In the genomic region with DNA sequence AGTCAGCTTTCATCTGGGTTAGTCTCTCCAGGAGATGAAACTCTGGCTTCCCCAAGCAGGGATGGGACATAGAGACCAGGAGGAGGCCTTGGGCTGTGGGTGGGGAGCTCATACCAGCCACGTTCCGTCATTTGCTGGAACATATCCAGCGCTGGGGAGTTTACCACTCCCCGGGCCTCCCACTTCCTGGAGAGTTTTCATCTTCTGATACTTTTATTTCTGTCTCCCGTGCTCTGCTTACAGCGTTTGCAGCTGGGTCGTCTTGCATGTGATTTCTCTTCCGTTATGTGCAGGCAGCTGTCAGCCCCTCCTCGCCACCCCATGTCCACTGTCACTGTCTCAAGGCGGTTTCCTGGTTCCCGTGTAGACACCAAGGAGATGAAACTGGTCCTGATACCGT, we compare ENCODE assay signal across 8 mouse cellular contexts.
A peak's percentile ranks its signal among the peaks of the same experiment; 100 is the strongest.
DNase-seq lines count a peak whose midpoint lies in the region; ATAC-seq and TF ChIP-seq lines count a peak whose summit lies in the region.

No protein-coding gene starts in this region.

- no peaks in the 10 kb centered on the region for H3K36me3 ChIP-seq in heart, adult 2 months (ENCODE audit: control insufficient read depth, insufficient read depth, low read length)
- H3K36me3 ChIP-seq in kidney, embryonic 15.5 days = peaks cover 54% of the 10 kb centered on the region
- H3K36me3 ChIP-seq in hindbrain, embryonic 13.5 days = peaks cover 82% of the 10 kb centered on the region

- TF ChIP-seq EP300 in heart, adult 2 months (IDR thresholded peaks at IDR 0.05; ENCODE audit: insufficient read depth, low read depth, low read length) = no peak

- no peak for TF ChIP-seq CTCF in heart, adult 2 months (IDR thresholded peaks at IDR 0.05)
- TF ChIP-seq CTCF in cerebellum, adult 2 months (IDR thresholded peaks at IDR 0.05; ENCODE audit: borderline replicate concordance, insufficient read depth, low read depth, low read length) = no peak

- no peaks in the 10 kb centered on the region for H3K9me3 ChIP-seq in kidney, embryonic 15.5 days (replicated peaks)
- H3K9me3 ChIP-seq in hindbrain, embryonic 13.5 days = no peaks in the 10 kb centered on the region

- H3K79me2 ChIP-seq in heart, adult 2 months (replicated peaks; ENCODE audit: control insufficient read depth, insufficient read depth, low read length) = no peaks in the 10 kb centered on the region

- H3K27ac ChIP-seq in heart, adult 2 months = peak overlapping the region; percentile 52
- peak overlapping the region; percentile 82 for H3K27ac ChIP-seq in kidney, embryonic 15.5 days
- H3K27ac ChIP-seq in cerebellum, adult 2 months (ENCODE audit: insufficient read depth, low read length) = no peak overlapping the region
- no peak overlapping the region for H3K27ac ChIP-seq in hindbrain, embryonic 13.5 days

- no peaks in the 10 kb centered on the region for H3K27me3 ChIP-seq in heart, adult 2 months (ENCODE audit: control insufficient read depth, insufficient read depth, low read length)
- no peaks in the 10 kb centered on the region for H3K27me3 ChIP-seq in kidney, embryonic 15.5 days
- H3K27me3 ChIP-seq in cerebellum, adult 2 months (ENCODE audit: control insufficient read depth, insufficient read depth, low read length) = no peaks in the 10 kb centered on the region
- H3K27me3 ChIP-seq in hindbrain, embryonic 13.5 days = no peaks in the 10 kb centered on the region

- H3K4me1 ChIP-seq in heart, adult 2 months (ENCODE audit: control insufficient read depth, insufficient read depth, low read length) = peaks cover 9% of the 10 kb centered on the region
- H3K4me1 ChIP-seq in kidney, embryonic 15.5 days = peaks cover 50% of the 10 kb centered on the region
- no peaks in the 10 kb centered on the region for H3K4me1 ChIP-seq in cerebellum, adult 2 months (ENCODE audit: control insufficient read depth, insufficient read depth, low read length)
- peaks cover 19% of the 10 kb centered on the region for H3K4me1 ChIP-seq in hindbrain, embryonic 13.5 days (replicated peaks)

- WGBS in heart, adult 2 months = 10% methylated on average over 12 of the region's 12 CpGs
- WGBS in kidney, embryonic 15.5 days = 27% methylated on average over 12 of the region's 12 CpGs
- WGBS in cerebellum, adult 2 months = 66% methylated on average over 12 of the region's 12 CpGs
- 84% methylated on average over 12 of the region's 12 CpGs for WGBS in hindbrain, embryonic 13.5 days

- DNase-seq in CD4-positive helper T cell, adult 2 months (ENCODE audit: low read depth, low spot score) = peak; percentile 71
- peak; percentile 59 for DNase-seq in adipocyte (ENCODE audit: low spot score)
- peak; percentile 82 to 87 for DNase-seq in heart, adult 2 months
- peak; percentile 89 for DNase-seq in urinary bladder, postnatal 14 days (ENCODE audit: low spot score)
- DNase-seq in cerebellum, adult 2 months = no peak

- no peak for TF ChIP-seq POLR2A in heart, adult 2 months (IDR thresholded peaks at IDR 0.05; ENCODE audit: insufficient read depth, low read depth, low read length)
- TF ChIP-seq POLR2A in cerebellum, adult 2 months (IDR thresholded peaks at IDR 0.05; ENCODE audit: borderline replicate concordance, insufficient read depth, low read length) = no peak

- H3K4me2 ChIP-seq in kidney, embryonic 15.5 days = peak overlapping the region; percentile 29; the same call in 1 of the 2 replicates
- H3K4me2 ChIP-seq in hindbrain, embryonic 13.5 days = no peak overlapping the region

- intact Hi-C loops in heart, adult 2 months (cut with DNase I) = loop anchor here (10.0 kb wide), 2 partner anchors 269 to 379 kb away; no protein-coding TSS in a partner anchor

- no peak overlapping the region for H3K4me3 ChIP-seq in heart, adult 2 months
- no peak overlapping the region for H3K4me3 ChIP-seq in kidney, embryonic 15.5 days (replicated peaks)
- no peak overlapping the region for H3K4me3 ChIP-seq in cerebellum, adult 2 months (replicated peaks; ENCODE audit: insufficient read depth, low read depth, low read length)
- H3K4me3 ChIP-seq in hindbrain, embryonic 13.5 days = no peak overlapping the region

- peak; percentile 69 for ATAC-seq in kidney, embryonic 15.5 days (replicated peaks; ENCODE audit: low FRiP score)
- peak; percentile 27; the same call in 1 of the 2 replicates for ATAC-seq in megakaryocyte-erythroid progenitor cell, adult 5-6 weeks (replicated peaks; ENCODE audit: low FRiP score, low TSS enrichment, poor library complexity, severe bottlenecking)
- no peak for ATAC-seq in hindbrain, embryonic 13.5 days (ENCODE audit: low FRiP score)

- H3K9ac ChIP-seq in heart, adult 2 months (ENCODE audit: low read depth, low read length) = no peak overlapping the region
- H3K9ac ChIP-seq in kidney, embryonic 15.5 days = no peak overlapping the region
- H3K9ac ChIP-seq in hindbrain, embryonic 13.5 days = no peak overlapping the region

Comparison
In these comparisons a context has a peak if more than half of its experiments do, and no peak if none do; other contexts are left out.
1. DNase-seq: peak in CD4-positive helper T cell, adult 2 months (single experiment), adipocyte (single experiment), heart, adult 2 months (2 of 2) and urinary bladder, postnatal 14 days (single experiment); none in cerebellum, adult 2 months (0 of 2).
2. H3K27ac ChIP-seq: peak in heart, adult 2 months (single experiment) and kidney, embryonic 15.5 days (single experiment); none in cerebellum, adult 2 months (single experiment) and hindbrain, embryonic 13.5 days (single experiment).